Mouse (Mus musculus) ES-E14 (cell line): ENCODE results near the gene Gm27021.

Experiments
- MAFK ChIP-seq: IDR thresholded peaks from 2 replicates; pipeline ENCODE4 v1.6.1; 2014; ENCODE audit warnings: mild to moderate bottlenecking, low read depth, low read length, inconsistent platforms; ENCODE audit not compliant: insufficient read depth
- ZNF384 ChIP-seq: IDR thresholded peaks from 2 replicates; pipeline ENCODE4 v1.6.1; 2012; ENCODE audit warnings: low read depth, low read length, inconsistent platforms

GRCm38 (mm10) chr8:120656322-120657052 is 11.4 kb downstream of the Gm27021 start:
- no peak for TF ChIP-seq ZNF384
- TF ChIP-seq MAFK = no peak
